Mouse (Mus musculus) T-cell, adult 2 months (primary cell): ENCODE results near the gene Fuca1.
A peak's percentile ranks its signal among the peaks of the same experiment; 100 is the strongest.

Experiments used
- DNase-seq: peaks from one replicate; pipeline ENCODE4 v3.0.0; 2022; ENCODE audit warnings: low spot score

Fuca1 gene

DNA sequence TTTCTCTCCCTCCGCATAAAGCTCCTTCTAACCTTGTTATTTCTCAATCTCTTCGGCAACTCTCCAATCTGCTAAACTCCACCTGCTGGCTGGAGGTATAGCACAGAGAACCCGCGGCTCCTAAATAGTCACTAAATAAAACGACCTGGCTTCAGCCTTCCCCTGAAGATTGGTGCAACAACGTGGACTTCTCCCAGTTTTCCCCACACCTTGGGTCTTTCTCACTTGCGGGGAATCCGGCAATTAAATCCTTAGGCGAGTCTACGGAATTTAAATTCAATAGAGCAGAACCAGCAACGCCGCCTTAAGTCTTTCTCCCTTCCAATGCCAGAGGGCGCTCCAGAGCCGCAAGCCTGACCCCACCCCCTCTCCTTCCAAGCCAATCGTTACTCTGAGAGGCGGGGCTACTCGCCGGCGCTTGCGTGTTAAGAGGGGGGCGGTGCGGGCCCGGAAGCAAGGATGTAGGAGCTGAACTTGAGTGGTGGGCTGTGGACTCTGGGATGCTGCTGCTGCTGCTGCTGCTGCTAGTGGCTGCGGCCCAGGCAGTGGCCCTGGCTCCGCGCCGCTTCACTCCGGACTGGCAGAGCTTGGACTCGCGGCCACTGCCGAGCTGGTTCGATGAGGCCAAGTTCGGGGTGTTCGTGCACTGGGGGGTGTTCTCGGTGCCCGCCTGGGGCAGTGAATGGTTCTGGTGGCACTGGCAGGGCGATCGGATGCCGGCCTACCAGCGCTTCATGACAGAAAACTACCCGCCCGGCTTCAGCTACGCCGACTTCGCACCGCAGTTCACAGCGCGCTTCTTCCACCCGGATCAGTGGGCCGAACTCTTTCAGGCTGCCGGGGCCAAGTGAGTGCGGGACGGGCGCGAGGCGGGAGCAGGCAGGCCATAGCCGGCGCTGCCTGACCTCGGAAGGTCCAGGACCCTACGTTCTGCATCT lies at the start of gene Fuca1:
Fuca1 (plus strand) TSS at position 432 of the 938 bp plus-strand sequence.
- peak; percentile 97 for DNase-seq

DNA sequence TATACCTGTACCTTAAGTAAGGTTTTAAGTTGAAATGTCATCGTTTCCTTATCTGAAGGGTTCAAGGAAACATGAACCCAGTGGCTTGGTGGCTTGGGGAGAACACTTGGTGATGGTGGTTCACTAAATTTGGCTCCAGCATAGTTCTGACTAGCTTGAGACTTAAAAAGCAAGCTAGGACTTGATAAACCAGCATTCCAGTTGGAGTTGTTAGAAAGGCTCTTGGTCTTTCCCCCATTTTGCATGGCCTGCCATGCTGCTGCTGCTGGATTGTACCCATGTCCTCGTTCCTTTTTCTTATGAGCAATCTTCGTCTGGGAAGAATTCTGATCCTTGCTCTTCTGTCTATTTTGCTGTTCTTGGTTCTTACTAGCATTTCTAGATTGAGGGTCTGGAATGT lies 48.5 kb upstream of the Fuca1 start:
- no peak for DNase-seq

DNA sequence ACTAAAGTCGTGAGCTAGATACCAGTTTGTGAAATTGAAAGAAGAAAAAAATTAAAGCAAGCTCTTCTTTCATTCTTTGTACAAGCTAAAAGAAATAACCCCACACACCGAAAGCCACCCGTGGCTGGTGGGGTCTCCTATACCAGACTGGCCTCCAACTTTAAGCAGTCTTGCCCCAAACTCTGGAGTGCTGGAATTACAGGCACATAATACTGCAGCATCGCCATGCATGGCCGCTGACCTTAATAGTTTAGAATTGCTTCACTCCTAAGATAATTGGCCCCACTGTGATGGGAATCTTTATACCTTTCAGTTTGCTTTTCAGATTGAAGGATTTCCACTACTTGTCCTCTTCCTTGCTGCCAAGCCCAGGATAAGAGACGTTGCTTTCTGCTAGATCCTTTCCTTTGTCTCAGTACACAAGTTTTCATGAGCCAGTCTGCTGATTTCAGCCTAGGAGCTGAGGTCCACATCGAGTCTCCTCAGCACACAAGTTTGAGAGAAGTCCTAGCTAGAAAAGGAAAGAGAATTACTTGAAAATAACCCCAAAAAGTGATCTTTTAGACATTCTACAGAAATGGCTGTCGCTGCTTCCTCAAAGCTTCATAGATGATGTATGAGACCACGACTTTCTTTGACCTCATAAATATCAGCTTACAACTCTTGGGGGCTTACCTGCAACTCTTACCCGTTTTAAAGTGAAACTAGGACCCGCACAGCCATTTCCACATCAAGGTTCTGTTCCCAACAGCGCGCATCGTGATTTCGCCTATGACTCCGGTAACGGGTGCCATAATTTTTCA lies 47.7 kb upstream of the Fuca1 start:
- no peak for DNase-seq

DNA sequence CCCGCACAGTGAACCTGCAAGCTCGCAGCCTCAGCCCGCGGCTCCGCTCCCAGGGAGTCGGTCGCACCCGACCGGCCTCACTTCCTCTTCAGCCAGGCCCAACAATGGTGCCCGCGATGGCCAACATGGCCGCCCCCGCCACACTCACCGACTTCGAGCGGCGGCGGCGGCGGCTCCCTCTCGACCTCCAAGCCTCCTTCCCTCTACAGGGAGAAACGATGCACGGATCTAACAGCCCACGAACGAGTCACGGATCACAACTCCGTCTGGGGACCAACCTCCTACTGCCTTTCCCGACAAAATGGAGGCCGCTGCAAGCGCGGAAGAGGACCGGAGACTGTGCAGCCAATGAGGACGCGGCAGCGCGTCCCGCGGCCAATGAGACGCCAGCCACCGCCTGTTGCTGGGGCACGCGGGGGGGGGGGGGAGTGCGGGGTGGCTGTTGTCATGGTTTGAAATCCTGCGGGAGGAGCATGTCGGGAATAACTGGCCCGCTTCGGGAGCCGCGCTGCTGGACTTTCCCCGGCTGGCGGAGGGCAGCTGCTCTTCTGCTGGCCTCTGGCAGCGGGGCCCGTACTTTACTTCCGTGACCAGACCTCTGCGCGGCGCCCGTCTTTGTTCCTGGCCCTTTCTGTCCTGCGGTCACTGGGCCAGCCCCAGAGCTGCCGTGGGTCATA lies 46.9 kb upstream of the Fuca1 start, which contains the start of gene Pnrc2:
Pnrc2 (minus strand) TSS at position 325 of the 677 bp plus-strand sequence.
- peak; percentile 88 for DNase-seq

DNA sequence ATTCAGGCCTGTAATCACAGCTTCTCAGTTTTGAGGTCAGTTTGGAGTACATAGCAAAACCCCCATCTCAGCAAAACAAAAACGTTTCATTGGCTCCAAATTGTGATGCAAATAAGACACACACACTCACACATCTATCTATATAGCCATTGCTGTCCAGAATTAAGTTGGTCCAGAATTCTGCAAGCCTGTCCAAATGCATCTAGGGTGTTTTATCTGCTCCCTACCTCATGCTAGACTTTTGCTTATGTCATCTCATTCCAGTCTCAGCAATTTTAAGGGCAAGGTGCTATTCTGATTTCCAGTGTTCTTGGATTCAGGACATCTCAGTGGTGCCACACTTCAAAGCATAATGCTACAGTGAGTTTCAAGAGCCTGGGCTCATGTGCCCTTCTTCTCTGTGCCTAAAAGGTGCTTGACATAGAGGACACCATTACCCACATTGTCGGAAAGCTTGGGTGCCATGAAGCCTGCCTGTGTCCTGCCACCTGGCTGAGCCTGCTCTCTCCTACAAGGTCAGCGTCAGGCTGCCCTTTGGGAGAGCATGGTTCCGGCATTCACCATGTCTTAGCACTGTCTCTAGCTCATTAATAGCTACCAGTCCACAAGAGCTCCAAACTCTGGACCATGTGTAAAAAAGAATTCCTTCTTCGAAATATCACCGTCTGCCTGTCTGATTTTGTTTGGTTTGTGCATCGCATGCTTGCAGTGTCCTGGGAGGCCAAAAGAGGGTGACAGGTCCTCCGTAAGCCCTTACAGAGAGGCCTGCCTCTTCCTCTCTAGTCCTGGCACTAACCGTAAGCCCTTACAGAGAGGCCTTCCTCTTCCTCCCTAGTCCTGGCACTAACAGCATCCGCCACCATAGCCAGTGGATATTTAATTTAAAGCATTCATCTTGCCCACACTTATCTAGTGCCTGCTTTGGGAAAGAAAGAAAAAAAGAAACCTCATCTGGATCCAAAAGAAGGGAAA lies 45.7 kb upstream of the Fuca1 start:
- no peak for DNase-seq

DNA sequence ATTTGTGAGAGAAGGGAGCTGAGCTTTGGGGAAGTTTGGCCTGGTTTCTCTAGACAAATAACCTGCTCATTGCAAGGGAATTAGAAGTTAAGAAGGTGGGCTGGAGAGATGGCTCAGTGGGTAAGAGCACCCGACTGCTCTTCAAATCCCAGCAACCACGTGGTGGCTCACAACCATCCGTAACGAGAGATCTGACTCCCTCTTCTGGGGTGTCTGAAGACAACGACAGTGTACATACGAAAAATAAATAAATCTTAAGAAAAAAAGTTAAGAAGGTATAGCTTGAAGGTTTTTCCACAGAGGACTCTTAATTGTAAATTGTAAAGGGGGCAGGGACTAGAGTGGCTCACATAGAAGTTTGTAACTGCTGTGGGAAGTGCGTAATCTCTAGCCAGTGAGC lies 45.0 kb upstream of the Fuca1 start:
- peak; percentile 44 for DNase-seq

DNA sequence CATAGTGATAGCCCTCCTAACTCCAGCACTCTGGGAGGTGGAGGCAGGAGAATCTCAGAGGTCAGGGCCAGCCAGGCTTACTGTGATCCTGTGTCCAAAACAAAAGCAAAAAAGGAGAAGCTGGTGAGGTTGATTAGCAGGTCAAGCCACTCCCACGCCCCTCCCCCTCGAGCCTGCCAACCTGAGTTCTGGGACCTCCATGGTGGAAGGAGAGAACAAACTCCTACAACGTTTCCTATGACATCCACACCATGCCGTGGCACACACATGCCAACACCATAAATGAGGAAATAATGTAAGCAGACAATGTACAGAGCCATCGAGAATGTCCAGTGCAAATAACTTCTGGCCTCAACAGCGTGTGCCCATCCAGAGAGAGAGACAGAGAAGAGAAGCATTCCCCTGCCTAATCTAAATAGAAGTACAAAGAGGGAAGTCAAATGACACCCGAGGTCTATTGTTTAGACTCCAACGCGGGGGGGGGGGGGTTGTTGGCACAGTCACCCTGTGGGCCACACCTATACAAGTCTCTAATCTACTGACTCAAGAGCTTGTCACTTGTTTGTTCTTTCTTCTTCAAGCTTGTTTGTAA lies 44.4 kb upstream of the Fuca1 start:
- DNase-seq: no peak

DNA sequence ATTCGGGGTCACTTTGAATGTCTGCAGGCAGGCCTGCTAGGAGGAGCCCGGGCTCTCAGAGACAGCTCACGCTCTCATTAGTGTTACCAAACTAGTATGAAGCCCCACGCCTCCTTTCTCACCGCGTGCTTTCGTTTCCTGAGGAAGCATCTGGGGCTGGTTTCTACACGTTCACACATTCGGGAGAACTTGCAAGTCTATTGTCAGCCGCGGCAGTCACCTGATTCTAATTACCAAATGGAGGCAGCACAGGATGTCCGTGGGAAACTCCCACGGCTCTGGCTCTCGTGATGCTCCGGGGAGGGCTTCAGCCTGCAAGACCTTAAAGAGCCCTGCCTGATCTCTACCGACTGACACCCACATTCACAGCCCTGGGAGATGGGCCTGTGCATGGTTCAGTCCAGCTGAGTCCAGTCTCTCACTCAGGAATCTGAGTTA lies 43.9 kb upstream of the Fuca1 start:
- DNase-seq: peak; percentile 95

DNA sequence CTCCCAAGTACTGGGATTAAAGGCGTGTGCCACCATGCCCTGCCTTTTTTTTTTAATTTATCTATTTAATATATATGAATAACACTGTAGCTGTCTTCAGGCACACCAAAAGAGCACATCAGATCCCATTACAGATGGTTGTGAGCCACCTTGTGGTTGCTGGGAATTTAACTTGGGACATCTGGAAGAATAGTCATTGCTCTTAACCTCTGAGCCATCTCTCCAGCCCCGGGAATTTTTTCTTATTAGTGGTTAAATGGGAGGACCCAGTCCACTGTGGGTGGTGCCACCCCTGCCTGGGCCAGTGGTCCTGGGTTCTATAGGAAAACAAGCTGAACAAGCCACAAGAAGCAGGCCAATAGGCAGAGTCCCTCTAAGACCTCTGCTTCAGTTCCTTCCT lies 42.8 kb upstream of the Fuca1 start:
- DNase-seq: no peak

DNA sequence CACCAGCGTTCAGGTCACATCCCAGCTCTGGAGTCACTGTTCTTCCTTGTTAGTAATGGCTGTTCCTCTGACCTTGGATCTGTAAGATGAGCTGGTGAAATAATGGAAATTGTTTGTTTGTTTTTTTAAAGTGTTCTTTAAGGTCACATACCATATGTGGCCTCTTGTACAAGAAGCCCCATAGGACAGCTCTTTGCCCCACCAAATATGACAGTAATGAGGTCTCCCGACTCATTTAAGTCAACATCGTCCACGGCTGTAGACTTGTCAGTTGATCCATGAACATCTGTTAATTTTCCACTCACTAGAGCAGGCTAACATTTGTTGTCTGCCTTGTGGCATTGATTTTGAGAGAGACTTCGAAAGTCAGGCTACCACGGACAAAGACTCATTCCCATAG lies 41.5 kb upstream of the Fuca1 start:
- DNase-seq: no peak

DNA sequence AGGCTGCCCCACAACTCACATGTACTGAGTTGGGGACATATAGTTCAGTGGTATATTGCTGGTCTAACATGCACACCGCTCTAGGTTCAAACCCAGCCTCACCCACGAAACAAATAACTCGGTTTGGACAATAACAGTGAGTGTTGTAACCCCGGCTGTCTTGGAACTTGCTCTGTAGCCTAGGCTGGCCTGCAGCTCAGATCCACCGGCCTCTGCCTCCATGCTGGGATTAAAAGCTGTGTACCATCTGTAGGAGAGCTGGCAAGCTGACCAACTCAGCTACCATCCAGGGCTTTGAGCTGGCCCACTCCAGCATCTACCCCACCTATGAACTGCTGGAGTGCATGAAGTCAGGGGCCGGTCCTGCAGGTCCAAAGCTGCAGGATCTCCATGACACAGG lies 40.5 kb upstream of the Fuca1 start:
- no peak for DNase-seq

DNA sequence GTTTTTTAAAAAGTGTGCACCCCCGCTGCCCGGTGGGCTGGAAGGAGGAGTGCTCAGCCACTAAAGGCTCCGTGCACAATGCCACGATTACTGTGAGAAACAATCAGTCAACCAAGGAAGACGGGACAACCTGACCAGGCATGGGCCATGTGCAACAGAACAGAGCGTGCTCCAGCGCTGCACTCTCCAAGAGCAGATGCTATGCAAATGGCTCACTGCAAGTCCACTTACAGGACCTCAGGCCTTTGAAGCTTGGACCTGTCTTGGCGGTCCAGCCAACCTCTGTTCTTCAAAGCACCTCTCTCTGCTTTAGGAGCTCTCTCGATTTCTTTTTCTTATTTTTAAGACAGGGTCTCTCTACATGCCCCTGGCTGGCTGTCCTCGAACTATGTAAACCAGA lies 40.0 kb upstream of the Fuca1 start:
- no peak for DNase-seq

DNA sequence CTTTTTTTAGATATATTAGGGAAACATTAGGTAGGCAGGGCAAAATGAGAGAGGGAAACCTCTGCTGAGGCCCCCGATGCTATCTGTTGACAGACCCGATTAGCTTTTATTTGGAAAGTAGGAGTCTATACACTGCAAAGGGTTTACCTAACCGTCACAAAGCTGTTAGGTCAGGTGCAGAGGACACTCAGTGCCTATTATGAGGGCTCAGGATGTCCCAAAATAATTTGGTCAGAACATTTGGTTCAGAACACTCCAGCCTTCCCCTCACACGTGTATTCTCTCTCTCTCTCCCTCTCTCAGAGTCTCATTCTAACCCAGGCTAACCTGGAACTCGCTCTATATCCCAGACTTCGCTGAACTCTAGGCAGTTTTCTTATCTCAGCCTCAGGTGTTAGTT lies 38.5 kb upstream of the Fuca1 start:
- no peak for DNase-seq

DNA sequence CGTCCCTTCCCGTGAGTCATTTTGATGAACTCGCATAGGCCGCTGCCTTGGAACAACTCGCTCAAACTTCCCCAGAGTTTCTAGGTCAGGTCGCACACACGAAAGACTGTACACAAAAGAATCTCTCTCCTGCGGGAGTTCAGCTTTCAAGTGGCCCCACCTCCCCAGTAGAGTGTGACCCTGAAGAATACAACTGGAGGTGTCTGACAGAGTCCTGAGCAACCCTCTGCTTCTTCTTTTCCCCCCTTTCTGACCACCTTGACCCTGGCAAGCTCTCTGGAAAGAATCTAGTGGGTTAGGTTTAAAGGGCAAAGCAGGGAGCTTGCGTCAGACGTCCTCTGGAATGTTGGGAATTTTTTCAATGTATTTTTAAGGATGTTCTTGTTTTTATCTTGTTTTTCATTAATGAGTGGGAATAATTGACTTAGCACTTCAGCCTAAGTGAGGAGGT lies 37.1 kb upstream of the Fuca1 start:
- DNase-seq: no peak

DNA sequence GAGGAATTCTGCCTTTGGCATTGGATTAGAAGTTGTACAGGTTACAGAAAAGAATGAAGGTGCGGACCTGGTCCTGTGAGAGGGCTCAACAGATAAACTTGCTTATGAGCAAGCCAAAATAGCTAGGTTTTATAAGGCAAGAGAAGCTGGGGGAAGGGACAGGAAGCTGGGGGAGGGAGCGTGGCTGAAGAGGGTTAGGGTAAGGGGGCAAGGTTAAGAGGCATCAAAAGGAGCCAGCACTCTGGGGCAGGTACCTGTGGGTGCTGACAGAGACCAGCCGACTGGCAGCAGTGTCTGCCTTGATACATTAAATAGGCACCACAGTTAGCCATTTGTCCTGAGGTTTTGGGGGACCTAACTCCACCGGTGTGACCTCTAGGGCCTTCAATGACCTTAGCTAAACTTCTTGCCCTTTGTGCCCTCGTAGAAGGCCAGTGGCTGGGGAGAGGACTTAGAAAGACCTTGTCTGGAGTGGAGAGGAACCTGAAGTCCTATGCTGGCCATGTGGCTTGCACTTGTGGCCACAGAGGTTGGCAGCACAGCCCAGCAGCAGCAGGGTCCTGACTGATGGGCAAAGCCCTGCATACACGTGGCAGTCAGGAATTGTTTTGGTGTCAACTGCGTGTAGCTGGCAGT lies 36.5 kb upstream of the Fuca1 start:
- DNase-seq: no peak

DNA sequence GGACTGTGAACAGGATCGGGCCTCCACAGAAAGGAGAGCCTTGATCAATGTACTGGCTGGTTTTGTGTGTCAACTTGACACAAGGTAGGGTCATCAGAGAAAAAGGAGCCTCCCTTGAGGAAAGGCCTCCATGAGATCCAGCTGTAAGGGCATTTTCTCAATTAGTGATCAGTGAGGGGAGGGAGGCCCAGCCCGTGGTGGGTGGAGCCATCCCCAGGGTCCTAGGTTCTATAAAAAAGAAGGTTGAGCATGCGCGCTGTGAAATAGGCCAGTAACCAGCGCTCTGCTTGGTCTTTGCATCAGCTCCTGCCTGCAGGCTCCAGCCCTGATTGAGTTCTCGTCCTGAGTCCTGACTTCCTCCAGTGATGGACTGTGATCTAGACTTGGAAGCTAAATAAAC lies 36.0 kb upstream of the Fuca1 start:
- no peak for DNase-seq

DNA sequence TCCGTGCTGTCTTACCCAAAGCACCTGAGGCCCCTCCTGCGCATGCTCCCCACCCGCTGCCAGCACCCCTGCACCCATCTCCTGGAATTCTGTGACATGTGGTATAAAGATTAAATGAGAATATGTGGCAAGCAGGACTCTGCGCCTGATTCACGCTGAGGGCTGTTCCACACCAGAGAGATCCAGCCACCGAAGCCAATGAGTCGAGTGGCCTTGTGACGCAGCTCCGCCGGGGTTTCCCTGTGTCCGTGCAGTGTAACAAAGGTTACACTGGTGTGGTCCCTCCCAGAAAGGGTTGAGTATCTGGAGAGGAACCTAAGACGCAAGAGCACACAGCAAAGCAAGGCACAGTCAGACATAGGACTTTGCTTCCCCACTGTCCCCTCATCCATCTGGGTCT lies 34.9 kb upstream of the Fuca1 start:
- DNase-seq: no peak

DNA sequence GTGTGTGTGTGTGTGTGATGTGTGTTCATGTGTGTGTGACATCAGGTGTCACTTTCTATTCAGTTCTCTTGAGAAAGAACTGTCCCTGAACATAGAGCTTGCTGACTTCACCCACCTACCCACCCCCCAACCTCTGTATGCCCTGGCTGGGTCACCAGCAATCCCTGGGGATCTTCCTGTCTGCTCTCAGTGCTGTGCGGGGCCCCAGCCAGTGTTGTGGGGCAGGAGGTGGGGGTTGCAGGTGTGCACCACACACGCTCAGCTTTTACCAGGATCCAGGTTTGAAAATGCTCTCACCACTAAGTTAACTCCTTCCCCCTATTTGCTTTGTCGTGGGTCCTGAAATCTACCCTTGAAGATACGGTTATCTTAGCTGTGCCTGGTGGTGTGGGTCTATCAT lies 34.4 kb upstream of the Fuca1 start:
- no peak for DNase-seq

DNA sequence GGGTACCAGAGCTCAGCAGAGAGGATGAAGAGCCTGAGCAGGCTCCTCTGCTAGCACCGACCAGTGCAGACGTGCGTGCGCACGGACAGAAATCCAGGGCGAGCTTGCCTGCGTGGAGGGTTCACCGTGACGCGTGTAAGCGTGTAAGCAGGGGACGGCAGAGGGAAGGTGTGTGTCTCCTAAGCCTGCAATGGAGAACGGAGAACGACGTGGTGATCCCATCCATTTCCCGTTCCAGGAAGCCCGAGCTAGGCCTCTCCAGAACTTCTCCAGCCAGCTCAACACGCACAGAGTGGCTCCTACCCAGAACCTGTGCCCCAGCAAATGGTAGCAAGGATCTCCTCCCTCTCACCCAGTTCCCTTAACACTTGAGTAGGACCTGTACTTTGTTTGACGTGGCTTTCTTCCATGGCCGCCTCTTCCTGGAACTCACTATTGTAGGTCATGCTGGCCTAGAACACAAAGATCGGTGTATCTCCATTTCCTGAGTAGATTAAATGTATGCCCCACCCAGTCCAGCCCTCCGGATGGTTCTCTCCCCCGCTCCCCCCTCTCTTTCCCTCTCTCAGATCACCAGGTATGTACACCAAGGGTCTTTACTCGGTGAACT lies 32.0 kb upstream of the Fuca1 start:
- no peak for DNase-seq
